Mouse (Mus musculus): Measurements from ENCODE around the gene Rnf220. TPM values are rescaled to one million over a fixed set of nuclear protein-coding genes. Genes with fewer than 3 reads are reported as not detected.

Gene Rnf220
- total RNA-seq, 2 experiments from 2014 or later = 169 to 188 TPM

DNA sequence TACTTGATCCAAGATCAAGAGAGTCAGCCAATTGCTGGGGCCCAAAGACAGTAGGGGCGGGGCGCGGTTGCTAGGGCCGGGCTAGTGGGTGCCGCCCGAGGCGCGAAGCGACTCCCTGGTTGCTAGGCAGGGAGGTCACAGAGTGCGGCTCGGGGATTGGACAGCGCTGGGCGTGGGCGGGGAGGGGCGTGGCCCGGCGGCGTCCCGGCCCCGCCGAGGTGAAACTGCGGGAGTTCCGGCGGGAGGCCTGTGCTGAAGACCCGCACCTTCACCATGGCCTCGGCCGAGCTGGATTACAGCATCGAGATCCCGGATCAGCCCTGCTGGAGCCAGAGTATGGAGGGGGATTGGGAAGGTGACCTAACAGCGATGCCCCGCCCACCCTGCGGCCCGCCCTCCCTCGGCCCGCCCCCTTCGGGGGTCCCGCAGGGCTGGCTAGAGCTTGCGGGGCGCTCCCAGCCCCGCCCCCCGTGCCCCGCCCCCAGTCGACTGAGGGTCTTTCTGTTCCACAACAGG lies 245.0 kb downstream of the Rnf220 start, which contains the start of the genes Tmem53 and Armh1:
Gene Tmem53, plus strand, starts transcription at position 151 of the 516 bp plus-strand sequence.
Gene Armh1, minus strand, starts transcription at position 325 of the 516 bp plus-strand sequence.
- peak; percentile 64 to 73 for DNase-seq (ENCODE audit: extremely low spot score in 1 of 2, low spot score in 1 of 2)

DNA sequence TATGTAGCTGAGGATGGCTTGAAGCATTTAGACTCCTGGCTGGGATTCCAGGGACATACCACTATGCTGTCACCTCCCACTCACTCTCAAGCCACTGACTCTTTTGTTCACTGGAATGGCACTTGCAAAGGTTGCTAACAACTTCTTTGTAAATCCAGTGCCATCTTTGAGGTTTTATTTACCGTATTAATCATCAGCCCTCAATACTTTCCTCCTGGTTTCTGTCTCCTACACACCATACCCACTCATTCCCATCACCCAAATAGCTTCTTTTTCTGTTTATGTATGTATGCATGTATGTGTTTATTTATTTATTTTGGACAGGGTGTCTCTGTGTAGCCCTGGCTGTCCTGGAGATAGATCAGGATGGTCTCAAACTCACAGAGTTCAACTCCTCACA lies 245.9 kb downstream of the Rnf220 start:
- DNase-seq (ENCODE audit: extremely low spot score in 1 of 2, low spot score in 1 of 2) = no peak

DNA sequence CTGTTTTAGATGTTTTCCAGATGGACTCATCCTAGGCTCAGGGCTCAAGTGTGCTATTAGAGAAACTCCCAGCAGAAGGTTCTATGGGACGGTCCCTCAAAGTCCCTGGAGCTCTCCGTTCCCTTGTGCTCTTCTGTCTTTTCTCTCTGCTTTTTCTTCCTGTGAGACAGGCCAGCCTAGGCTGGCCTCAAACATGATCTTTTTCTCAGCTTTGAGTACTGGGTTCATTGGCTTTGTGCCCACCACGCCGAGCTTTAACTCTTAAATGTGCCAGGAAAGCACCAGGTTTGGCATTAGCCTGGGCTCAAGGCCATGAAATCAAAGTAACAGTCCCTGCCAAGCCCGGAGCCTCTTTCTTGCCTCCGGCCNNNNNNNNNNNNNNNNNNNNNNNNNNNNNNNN lies 256.0 kb downstream of the Rnf220 start:
- no peak for DNase-seq (ENCODE audit: extremely low spot score in 1 of 2, low spot score in 1 of 2)

DNA sequence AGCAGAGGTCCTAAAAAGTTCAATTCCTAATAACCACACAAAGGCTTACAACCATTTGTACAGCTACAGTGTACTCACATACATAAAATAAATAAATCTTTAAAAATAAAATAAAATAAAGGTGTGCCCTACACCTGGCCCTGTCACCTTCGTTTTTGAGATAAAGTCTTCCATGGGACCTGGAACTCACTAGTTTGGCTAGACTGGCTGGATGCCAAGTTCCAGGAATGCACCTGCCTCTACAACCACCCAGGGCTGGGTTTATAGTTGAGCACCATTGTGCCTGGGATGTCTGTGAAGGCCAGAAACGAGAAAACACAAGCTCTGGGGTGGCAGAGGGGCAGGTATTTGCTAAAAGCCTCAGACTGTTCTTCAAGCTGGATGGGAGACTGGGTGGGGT lies 257.7 kb downstream of the Rnf220 start:
- no peak for DNase-seq (ENCODE audit: extremely low spot score in 1 of 2, low spot score in 1 of 2)

- DNase-seq (ENCODE audit: extremely low spot score in 1 of 2, low spot score in 1 of 2) = no peak
Observed at GRCm38 (mm10) chr4:117235822-117236221, 261.0 kb downstream of the Rnf220 start.

GRCm38 (mm10) chr4:117234166-117234741 lies 262.6 kb downstream of the Rnf220 start:
- DNase-seq (ENCODE audit: extremely low spot score in 1 of 2, low spot score in 1 of 2) = no peak

DNA sequence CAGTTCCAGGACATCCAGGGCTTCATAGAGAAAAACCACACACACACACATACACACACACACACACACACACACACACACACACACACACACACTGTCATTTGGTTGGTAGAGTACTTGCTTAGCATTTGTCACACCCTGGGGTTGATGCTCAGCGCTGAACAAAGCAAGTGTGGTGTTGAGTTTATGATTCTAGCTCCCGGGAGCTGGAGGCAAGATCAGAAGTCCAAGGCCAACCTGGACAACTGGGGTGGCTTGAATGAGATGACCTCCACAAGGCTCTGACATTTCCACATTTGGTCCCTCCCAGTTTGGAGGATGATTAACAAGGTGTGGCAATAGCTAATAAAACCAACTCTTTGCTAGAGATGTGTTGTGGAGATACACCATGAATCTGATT lies 265.6 kb downstream of the Rnf220 start:
- no peak for DNase-seq (ENCODE audit: extremely low spot score in 1 of 2, low spot score in 1 of 2)

GRCm38 (mm10) chr4:117230331-117230730 lies 266.5 kb downstream of the Rnf220 start:
- no peak for DNase-seq (ENCODE audit: extremely low spot score in 1 of 2, low spot score in 1 of 2)

GRCm38 (mm10) chr4:117229590-117229989 lies 267.3 kb downstream of the Rnf220 start:
- no peak for DNase-seq (ENCODE audit: extremely low spot score in 1 of 2, low spot score in 1 of 2)

- no peak for DNase-seq (ENCODE audit: extremely low spot score in 1 of 2, low spot score in 1 of 2)
Observed at GRCm38 (mm10) chr4:117225250-117225649, 271.6 kb downstream of the Rnf220 start.

GRCm38 (mm10) chr4:117224122-117224521 lies 272.7 kb downstream of the Rnf220 start:
- no peak for DNase-seq (ENCODE audit: extremely low spot score in 1 of 2, low spot score in 1 of 2)

GRCm38 (mm10) chr4:117223001-117223400 lies 273.9 kb downstream of the Rnf220 start:
- no peak for DNase-seq (ENCODE audit: extremely low spot score in 1 of 2, low spot score in 1 of 2)

DNA sequence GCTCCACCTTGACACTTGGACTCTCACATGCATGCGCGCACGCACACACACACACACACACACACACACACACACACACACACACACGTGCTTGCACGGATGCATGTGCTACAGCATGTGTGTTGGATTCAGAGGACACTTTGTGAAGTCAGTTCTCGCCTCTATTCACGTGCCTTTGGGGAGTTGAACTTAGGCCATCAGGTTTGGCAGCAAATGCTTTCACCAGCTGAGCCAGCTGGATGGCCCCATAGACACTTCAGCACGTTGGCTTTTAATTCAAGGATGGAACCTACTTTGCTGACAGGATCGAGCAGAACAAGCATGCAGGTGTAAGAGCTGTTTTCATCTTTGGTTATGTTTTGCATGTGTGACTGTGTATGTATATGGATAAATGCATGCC lies 275.0 kb downstream of the Rnf220 start:
- DNase-seq (ENCODE audit: extremely low spot score in 1 of 2, low spot score in 1 of 2) = no peak

Other genes starting within 250 kb of the Rnf220 start
- gene Tmem53, start 245.1 kb downstream of the Rnf220 start, total RNA-seq (2021) = 1 to 10 TPM; 4.6 to 6.0 TPM
- gene Armh1, start 244.9 kb downstream of the Rnf220 start, total RNA-seq (2021) = under 1 TPM; 0.52 to 0.79 TPM
- gene Eri3, start 53.3 kb upstream of the Rnf220 start, total RNA-seq (2021) = 100 to 1,000 TPM; 199 to 226 TPM
- gene Dmap1, start 185.2 kb upstream of the Rnf220 start, total RNA-seq (2021) = 10 to 100 TPM; 35.8 to 39.6 TPM
- gene Gm12845, start 227.4 kb upstream of the Rnf220 start, total RNA-seq (2021) = not detected

All from layer of hippocampus, postnatal 25 days (tissue).